Mouse (Mus musculus): ENCODE results near the gene Ptov1.

- TF ChIP-seq POLR2A (IDR thresholded peaks at IDR 0.05; ENCODE audit: low read depth, low read length) (no peak), CTCF (IDR thresholded peaks at IDR 0.05; ENCODE audit: extremely low read depth, insufficient read depth, insufficient read length, insufficient replicate concordance) (no peak)
These were observed 22.0 kb upstream of the Ptov1 start for GRCm38 (mm10) chr7:44891611-44892010.
